Comparison of ENCODE assay signal across 8 mouse cellular contexts in genomic region chr12:110991361-110992127, GRCm38 (mm10). TPM values are rescaled to one million over a fixed set of nuclear protein-coding genes. Genes with fewer than 3 reads are reported as not detected.
DNase-seq lines count a peak whose midpoint lies in the region; ATAC-seq and TF ChIP-seq lines count a peak whose summit lies in the region.

No protein-coding gene starts in this region.

- peak overlapping the region; percentile 38 for H3K4me3 ChIP-seq in midbrain, postnatal 0 days (ENCODE audit: low read depth, low read length)
- peak overlapping the region; percentile 37 for H3K4me3 ChIP-seq in stomach, embryonic 14.5 days (ENCODE audit: low read depth, low read length)

- intact Hi-C loops in gastrocnemius, postnatal 14 days (cut with DNase I; ENCODE audit: low total_unique reads), result loop anchor here (1.0 kb wide), 1 partner anchor 53 kb away; no protein-coding TSS in a partner anchor

- H3K36me3 ChIP-seq in midbrain, postnatal 0 days (ENCODE audit: insufficient read depth, low read length), result no peaks in the 10 kb centered on the region
- no peaks in the 10 kb centered on the region for H3K36me3 ChIP-seq in stomach, embryonic 14.5 days (ENCODE audit: control insufficient read depth, insufficient read depth, low read length)

- no peaks in the 10 kb centered on the region for H3K4me1 ChIP-seq in midbrain, postnatal 0 days (ENCODE audit: insufficient read depth, low read length)
- peaks cover 9% of the 10 kb centered on the region; the same call in 1 of the 2 replicates for H3K4me1 ChIP-seq in stomach, embryonic 14.5 days (ENCODE audit: control insufficient read depth, insufficient read depth, low read length)

- WGBS in midbrain, postnatal 0 days, result 3% methylated on average over 23 of the region's 23 CpGs
- 5% methylated on average over 23 of the region's 23 CpGs for WGBS in stomach, embryonic 14.5 days

- ATAC-seq in midbrain, postnatal 0 days (ENCODE audit: low FRiP score), result peak; percentile 87
- ATAC-seq in stomach, embryonic 14.5 days (ENCODE audit: insufficient number of reproducible peaks, insufficient read depth, low FRiP score, low read depth), result peak; percentile 89

- DNase-seq in ovary, postnatal 36 days (ENCODE audit: low spot score), result peak; percentile 73
- DNase-seq in ovary, postnatal 10 days (ENCODE audit: low spot score), result no peak
- peak; percentile 63 to 70 for DNase-seq in cerebellum, postnatal 36 days
- peak; percentile 77 for DNase-seq in gastrocnemius, postnatal 14 days
- peak; percentile 98 for DNase-seq in induced T-regulatory cell, adult 2 months (ENCODE audit: low read depth)
- peak; percentile 94 for DNase-seq in liver
- peak; percentile 84 for DNase-seq in midbrain, postnatal 0 days (ENCODE audit: low spot score)

- H3K27me3 ChIP-seq in midbrain, postnatal 0 days (ENCODE audit: insufficient read depth, low read length), result no peaks in the 10 kb centered on the region
- H3K27me3 ChIP-seq in stomach, embryonic 14.5 days (ENCODE audit: control insufficient read depth, insufficient read depth, low read length), result no peaks in the 10 kb centered on the region

- no peaks in the 10 kb centered on the region for H3K9me3 ChIP-seq in midbrain, postnatal 0 days (ENCODE audit: low read length)
- no peaks in the 10 kb centered on the region for H3K9me3 ChIP-seq in stomach, embryonic 14.5 days (ENCODE audit: control insufficient read depth, low read depth, low read length)

- H3K4me2 ChIP-seq in midbrain, postnatal 0 days (ENCODE audit: low read depth, low read length, poor library complexity, severe bottlenecking), result peak overlapping the region; percentile 60
- H3K4me2 ChIP-seq in stomach, embryonic 14.5 days (replicated peaks; ENCODE audit: low read depth, low read length), result peak overlapping the region; percentile 54

- H3K9ac ChIP-seq in midbrain, postnatal 0 days (replicated peaks; ENCODE audit: low read length, poor library complexity, severe bottlenecking), result peak overlapping the region; percentile 24; the same call in 1 of the 2 replicates
- 0 out of 2 replicates have a peak overlapping the region, but pooled peaks have one; percentile 11 for H3K9ac ChIP-seq in stomach, embryonic 14.5 days (replicated peaks; ENCODE audit: low read depth, low read length)

- TF ChIP-seq CTCF in midbrain, postnatal 0 days (IDR thresholded peaks at IDR 0.05), result peak; percentile 74

- H3K27ac ChIP-seq in midbrain, postnatal 0 days (ENCODE audit: low read depth, low read length), result peak overlapping the region; percentile 38; the same call in 1 of the 2 replicates
- H3K27ac ChIP-seq in stomach, embryonic 14.5 days (ENCODE audit: low read length), result peak overlapping the region; percentile 62; the same call in 1 of the 2 replicates

RNA-seq across cellular contexts. Expression of gene Ankrd9, which starts 12.7 kb away (rescaled TPM):
- 100 to 1,000 TPM in 1 of 2 experiments, 10 to 100 TPM in 1; 87.2 to 221 TPM for total RNA-seq in gastrocnemius, postnatal 14 days (2021)
- 11.8 and 14.0 TPM in 2 replicates for total RNA-seq in midbrain, postnatal 0 days (2014; rRNA removed)
- polyA plus RNA-seq in midbrain, postnatal 0 days (2015; fragmentation: Nextera tagmentation; extraction: Ambion mirVana), result 12.1 and 13.4 TPM in 2 replicates
- polyA plus RNA-seq in stomach, embryonic 14.5 days (2014; fragmentation: Nextera tagmentation; extraction: Ambion mirVana), result 10.3 and 10.4 TPM in 2 replicates

RNA-seq across cellular contexts. Expression of gene Rcor1, which starts 47.6 kb away (rescaled TPM):
- 10 to 100 TPM; 11.5 to 12.7 TPM for total RNA-seq in gastrocnemius, postnatal 14 days (2021)
- 11.3 and 14.9 TPM in 2 replicates for total RNA-seq in midbrain, postnatal 0 days (2014; rRNA removed)
- 2.5 and 2.7 TPM in 2 replicates for polyA plus RNA-seq in midbrain, postnatal 0 days (2015; fragmentation: Nextera tagmentation; extraction: Ambion mirVana)
- 17.6 and 19.2 TPM in 2 replicates for polyA plus RNA-seq in stomach, embryonic 14.5 days (2014; fragmentation: Nextera tagmentation; extraction: Ambion mirVana)
